Mouse (Mus musculus): Measurements from ENCODE around the gene Spib.

The Spib gene

GRCm38 (mm10) chr7:44547725-44548124 is 15.9 kb upstream of the Spib start:
- no peak for DNase-seq

GRCm38 (mm10) chr7:44547041-44547440 is 15.2 kb upstream of the Spib start:
- DNase-seq = no peak

GRCm38 (mm10) chr7:44546274-44546673 is 14.4 kb upstream of the Spib start:
- no peak for DNase-seq

GRCm38 (mm10) chr7:44543071-44543470 is 11.2 kb upstream of the Spib start:
- DNase-seq = no peak

- DNase-seq = no peak
These were observed 10.7 kb upstream of the Spib start for GRCm38 (mm10) chr7:44542555-44542954.

- no peak for DNase-seq
These were observed 7.1 kb upstream of the Spib start for GRCm38 (mm10) chr7:44538756-44539624.

- DNase-seq = no peak
These were observed 5.6 kb upstream of the Spib start for GRCm38 (mm10) chr7:44537496-44537895.

GRCm38 (mm10) chr7:44537009-44537408 is 5.1 kb upstream of the Spib start:
- DNase-seq = no peak

GRCm38 (mm10) chr7:44536590-44536968 is 4.7 kb upstream of the Spib start:
- peak; percentile 63 for DNase-seq

GRCm38 (mm10) chr7:44535657-44536589 is 4.1 kb upstream of the Spib start:
- DNase-seq = no peak

- DNase-seq = no peak
These were observed 3.0 kb upstream of the Spib start for GRCm38 (mm10) chr7:44534656-44535441.

- no peak for DNase-seq
These were observed 2.4 kb upstream of the Spib start for GRCm38 (mm10) chr7:44534242-44534641.

- no peak for DNase-seq
These were observed 1.8 kb upstream of the Spib start for GRCm38 (mm10) chr7:44533746-44534045.

- DNase-seq = no peak
These were observed 1.3 kb upstream of the Spib start for GRCm38 (mm10) chr7:44532918-44533745.

GRCm38 (mm10) chr7:44531207-44531606 is 664 bp downstream of the Spib start:
- no peak for DNase-seq

GRCm38 (mm10) chr7:44530507-44530906 is 1.4 kb downstream of the Spib start:
- DNase-seq = no peak

- DNase-seq = no peak
These were observed 2.4 kb downstream of the Spib start for GRCm38 (mm10) chr7:44529518-44529917.

- DNase-seq = peak; percentile 89
These were observed 4.1 kb downstream of the Spib start for GRCm38 (mm10) chr7:44527483-44528398.

- no peak for DNase-seq
These were observed 5.3 kb downstream of the Spib start for GRCm38 (mm10) chr7:44526414-44527154.

- DNase-seq = peak; percentile 41
These were observed 6.6 kb downstream of the Spib start for GRCm38 (mm10) chr7:44525126-44525832.

All from right cerebral cortex, adult 18-20 months (tissue).